In the genomic region with DNA sequence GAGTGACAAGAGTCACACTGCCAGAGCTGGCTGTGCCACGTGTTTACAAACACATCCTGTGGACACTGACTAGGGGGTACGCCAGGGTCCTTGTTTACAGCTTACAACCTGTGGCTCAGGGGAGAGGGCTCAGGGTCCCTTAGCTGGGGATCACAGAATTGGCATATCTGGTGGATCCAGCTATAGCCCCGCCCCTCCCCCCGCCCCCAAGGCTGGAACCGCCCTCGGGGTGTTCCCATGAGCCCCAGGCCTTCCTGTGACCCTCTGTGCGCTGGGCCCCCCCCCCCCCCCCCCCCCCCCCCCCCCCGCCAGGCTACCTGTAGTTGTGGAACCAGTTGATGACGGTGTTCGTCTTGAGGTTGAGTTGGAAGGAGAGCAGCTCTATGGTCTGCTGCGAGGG, we compare ENCODE assay signal across 9 mouse cellular contexts. TPM values are rescaled to one million over a fixed set of nuclear protein-coding genes. Genes with fewer than 3 reads are reported as not detected.
A peak's percentile ranks its signal among the peaks of the same experiment; 100 is the strongest.
DNase-seq lines count a peak whose midpoint lies in the region; ATAC-seq lines count a peak whose summit lies in the region.
"Had no signal": no experiment of that assay in that cellular context is flagged by ENCODE, and none has a peak within 500 bp of the region (broad histone marks: within the 10 kb centered on the region; RNA-seq: fewer than 3 reads in every experiment).

No protein-coding gene starts in this region.

- intact Hi-C loops in left cerebral cortex, postnatal 36 days (cut with DNase I) = no loop called here
- intact Hi-C loops in left cerebral cortex, postnatal 25 days (cut with DNase I) = no loop called here

- 8% methylated on average over 7 of the region's 11 CpGs for WGBS in heart, embryonic 14.5 days
- 13% methylated on average over 4 of the region's 11 CpGs for whole genome bisulfite sequencing in neural tube, embryonic 15.5 days
- 9% methylated on average over 7 of the region's 11 CpGs for WGBS in limb, embryonic 10.5 days

- no peaks in the 10 kb centered on the region for H3K9me3 ChIP-seq in heart, embryonic 14.5 days (ENCODE audit: control insufficient read depth, low read length)
- H3K9me3 ChIP-seq in neural tube, embryonic 15.5 days (replicated peaks) = no peaks in the 10 kb centered on the region
- H3K9me3 ChIP-seq in limb, embryonic 10.5 days (replicated peaks) = peaks cover 3% of the 10 kb centered on the region; the same call in 1 of the 2 replicates

- no peaks in the 10 kb centered on the region for H3K27me3 ChIP-seq in heart, embryonic 14.5 days (ENCODE audit: control insufficient read depth, insufficient read depth, low read length)
- no peaks in the 10 kb centered on the region for H3K27me3 ChIP-seq in neural tube, embryonic 15.5 days (replicated peaks)
- H3K27me3 ChIP-seq in limb, embryonic 10.5 days (ENCODE audit: low read depth, poor library complexity, severe bottlenecking) = no peaks in the 10 kb centered on the region
- H3K27me3 ChIP-seq: neural tube, embryonic 13.5 days had no signal

- H3K4me3 ChIP-seq in heart, embryonic 14.5 days (ENCODE audit: control insufficient read depth in 1 of 2, insufficient read depth in 1 of 2, low read depth in 1 of 2, low read length in 2 of 2) = no peak overlapping the region
- H3K4me3 ChIP-seq in neural tube, embryonic 15.5 days (replicated peaks) = no peak overlapping the region
- peak overlapping the region; percentile 42 for H3K4me3 ChIP-seq in limb, embryonic 10.5 days
- H3K4me3 ChIP-seq: neural tube, embryonic 13.5 days had no signal

- H3K4me2 ChIP-seq in heart, embryonic 14.5 days (ENCODE audit: low read length) = peak overlapping the region; percentile 21; the same call in 1 of the 2 replicates
- H3K4me2 ChIP-seq in neural tube, embryonic 15.5 days = peak overlapping the region; percentile 26; the same call in 1 of the 2 replicates
- H3K4me2 ChIP-seq: neural tube, embryonic 13.5 days had no signal

- H3K27ac ChIP-seq in heart, embryonic 14.5 days (replicated peaks in 1 of 2; ENCODE audit: control insufficient read depth in 1 of 2, insufficient read depth in 1 of 2, low read depth in 2 of 2, low read length in 2 of 2) = no peak overlapping the region
- no peak overlapping the region for H3K27ac ChIP-seq in neural tube, embryonic 15.5 days (replicated peaks)
- peak overlapping the region; percentile 68; the same call in 1 of the 2 replicates for H3K27ac ChIP-seq in limb, embryonic 10.5 days
- H3K27ac ChIP-seq: neural tube, embryonic 13.5 days had no signal

- H3K4me1 ChIP-seq in heart, embryonic 14.5 days (ENCODE audit: control insufficient read depth in 2 of 2, insufficient read depth in 2 of 2, low read length in 2 of 2) = no peaks in the 10 kb centered on the region
- no peaks in the 10 kb centered on the region for H3K4me1 ChIP-seq in neural tube, embryonic 15.5 days
- peaks cover 18% of the 10 kb centered on the region for H3K4me1 ChIP-seq in limb, embryonic 10.5 days
- H3K4me1 ChIP-seq: neural tube, embryonic 13.5 days had no signal

- ATAC-seq in heart, embryonic 14.5 days (ENCODE audit: insufficient number of reproducible peaks, insufficient read depth, low FRiP score, low read depth) = no peak
- ATAC-seq in neural tube, embryonic 15.5 days (ENCODE audit: low FRiP score) = no peak

- no peak for DNase-seq in heart, adult 11 months
- no peak for DNase-seq in neural tube, embryonic 10.5 days (ENCODE audit: extremely low spot score, low spot score)
- DNase-seq in limb, embryonic 10.5 days (ENCODE audit: low spot score) = peak; percentile 58
- no peak for DNase-seq in left cerebral cortex, postnatal 36 days (ENCODE audit: low spot score in 2 of 2)
- DNase-seq in left cerebral cortex, postnatal 25 days (ENCODE audit: low spot score in 2 of 2) = no peak
- DNase-seq: kidney, adult 9 months had no signal

- H3K9ac ChIP-seq in heart, embryonic 14.5 days (ENCODE audit: low read length) = no peak overlapping the region; the same call in 1 of the 2 replicates
- no peak overlapping the region for H3K9ac ChIP-seq in neural tube, embryonic 15.5 days (replicated peaks)
- H3K9ac ChIP-seq: neural tube, embryonic 13.5 days had no signal

- peaks cover 6% of the 10 kb centered on the region; the same call in 1 of the 2 replicates for H3K36me3 ChIP-seq in heart, embryonic 14.5 days (ENCODE audit: control insufficient read depth, insufficient read depth, low read length)
- peaks cover 19% of the 10 kb centered on the region for H3K36me3 ChIP-seq in neural tube, embryonic 15.5 days
- H3K36me3 ChIP-seq in limb, embryonic 10.5 days = peaks cover 16% of the 10 kb centered on the region

RNA-seq across cellular contexts. Expression of a gene that starts 15.5 kb away (rescaled TPM):
- 10.8 and 11.5 TPM in 2 replicates for polyA plus RNA-seq in heart, embryonic 14.5 days (2014; fragmentation: Nextera tagmentation; extraction: Ambion mirVana)
- polyA plus RNA-seq in neural tube, embryonic 15.5 days (2015; fragmentation: Nextera tagmentation; extraction: Ambion mirVana) = 33.0 and 34.7 TPM in 2 replicates
- 60.2 and 67.0 TPM in 2 replicates for polyA plus RNA-seq in limb, embryonic 10.5 days (2016; fragmentation: Nextera tagmentation; extraction: Ambion mirVana)
- 10 to 100 TPM in 1 of 2 experiments, 1 to 10 TPM in 1; 9.1 to 11.4 TPM for total RNA-seq in left cerebral cortex, postnatal 36 days (2021)
- total RNA-seq in left cerebral cortex, postnatal 25 days (2021) = 10 to 100 TPM in 1 of 2 experiments, 1 to 10 TPM in 1; 7.4 to 11.2 TPM

RNA-seq across cellular contexts. Expression of a gene that starts 26.9 kb away (rescaled TPM):
- 16.5 and 18.1 TPM in 2 replicates for polyA plus RNA-seq in heart, embryonic 14.5 days (2014; fragmentation: Nextera tagmentation; extraction: Ambion mirVana)
- polyA plus RNA-seq in neural tube, embryonic 15.5 days (2015; fragmentation: Nextera tagmentation; extraction: Ambion mirVana) = 7.5 and 9.4 TPM in 2 replicates
- polyA plus RNA-seq in limb, embryonic 10.5 days (2016; fragmentation: Nextera tagmentation; extraction: Ambion mirVana) = 10.9 and 11.2 TPM in 2 replicates
- total RNA-seq in left cerebral cortex, postnatal 36 days (2021) = 10 to 100 TPM; 22.0 to 22.5 TPM
- total RNA-seq in left cerebral cortex, postnatal 25 days (2021) = 10 to 100 TPM; 21.6 to 22.1 TPM
